Mouse (Mus musculus) thymus, adult 18-20 months (tissue): Measurements from ENCODE around the gene Morn4.

Source experiments
- DNase-seq, 2 experiments: peaks; one replicate each; pipeline ENCODE4 v3.0.0; 2022; ENCODE audit warnings: mixed read lengths in 2 of 2

Gene Morn4

GRCm38 (mm10) chr19:42086166-42086565, at the start of gene Morn4:
Morn4 (minus strand) TSS chr19:42086357.
- no peak for DNase-seq

- no peak for DNase-seq
Measured at GRCm38 (mm10) chr19:42135070-42135469, 48.9 kb upstream of the Morn4 start.

DNA sequence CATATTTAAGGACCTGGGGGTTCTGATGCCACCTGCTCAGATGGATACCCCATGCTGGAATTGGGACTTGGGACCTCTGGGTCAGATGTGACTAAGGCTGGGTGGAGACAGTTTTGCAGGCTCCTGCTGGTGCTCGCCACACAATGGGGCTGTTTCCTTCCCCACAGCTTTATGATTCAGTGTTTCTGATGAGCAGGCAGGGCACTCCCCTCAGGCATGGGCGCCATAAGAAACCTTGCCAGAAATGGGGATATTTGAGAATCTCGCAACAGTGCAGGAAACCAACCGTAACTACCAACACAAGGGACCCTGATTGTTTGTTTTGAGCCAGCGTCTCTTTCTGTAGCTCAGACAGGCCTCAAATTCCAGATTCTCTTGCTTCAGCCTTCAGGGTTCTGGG, 44.9 kb upstream of the Morn4 start:
- DNase-seq, result no peak

- no peak for DNase-seq
Measured at GRCm38 (mm10) chr19:42130294-42130606, 44.1 kb upstream of the Morn4 start.

- no peak for DNase-seq
Measured at GRCm38 (mm10) chr19:42129509-42130293, 43.5 kb upstream of the Morn4 start.

- DNase-seq, result peak; percentile 95 to 97
Measured at GRCm38 (mm10) chr19:42128787-42129508, 42.8 kb upstream of the Morn4 start, which contains the start of gene Avpi1. Avpi1 (minus strand) TSS chr19:42129059.

GRCm38 (mm10) chr19:42128052-42128740, 42.0 kb upstream of the Morn4 start:
- DNase-seq, result no peak

DNA sequence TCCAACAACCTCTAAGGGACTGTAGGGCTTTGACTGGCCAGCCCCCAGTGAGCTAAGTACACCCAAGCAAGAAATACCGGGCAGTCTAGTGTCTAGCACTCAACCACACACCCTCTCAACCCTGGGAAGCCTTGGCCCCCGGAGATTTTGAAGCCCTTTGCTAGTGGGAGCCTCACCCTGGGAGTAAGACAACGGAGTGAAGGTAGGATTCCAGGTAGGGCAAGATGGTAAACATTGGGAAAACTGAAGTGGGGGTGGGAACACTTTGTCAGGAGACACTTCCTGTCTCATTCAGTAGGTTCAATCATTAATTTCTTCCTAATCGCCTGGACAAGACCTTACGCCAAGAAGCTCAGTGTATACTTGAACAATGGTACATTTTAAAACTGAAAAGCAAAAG, 40.9 kb upstream of the Morn4 start:
- no peak for DNase-seq

GRCm38 (mm10) chr19:42126219-42126605, 40.1 kb upstream of the Morn4 start:
- no peak for DNase-seq

DNA sequence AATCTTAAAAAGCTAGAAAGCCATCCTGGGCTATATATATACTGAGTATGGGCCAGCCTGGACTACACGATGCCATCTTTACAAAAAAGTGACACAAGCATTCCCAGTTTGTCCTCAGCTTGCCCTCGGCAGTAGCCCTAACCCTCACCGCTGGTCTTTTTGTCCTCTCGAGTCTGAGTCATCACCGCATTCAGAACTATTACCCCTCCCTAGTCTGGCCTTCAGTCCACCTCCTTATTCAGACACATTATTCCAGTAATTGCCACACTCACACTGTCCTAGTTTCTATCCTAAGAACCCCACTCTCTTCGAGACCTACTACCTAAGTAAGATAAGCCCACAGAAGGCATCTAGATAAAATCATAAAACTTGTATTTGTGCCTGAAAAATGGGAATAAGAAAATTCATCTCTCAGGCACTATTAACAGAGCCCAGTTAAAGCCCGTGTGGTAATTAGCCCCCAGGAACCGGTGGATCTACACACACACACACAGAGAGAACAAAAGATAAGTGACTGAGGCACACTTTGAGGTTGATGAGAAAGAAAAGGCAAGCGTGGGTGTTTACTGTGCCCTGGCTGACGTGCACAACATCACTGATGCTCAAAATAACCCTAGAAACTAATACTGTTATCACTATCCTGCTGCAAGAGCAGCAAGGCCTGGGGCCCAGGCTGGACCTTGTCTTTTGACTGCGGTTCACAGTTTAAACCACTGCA, 39.5 kb upstream of the Morn4 start:
- no peak for DNase-seq

GRCm38 (mm10) chr19:42124684-42125083, 38.5 kb upstream of the Morn4 start:
- DNase-seq, result no peak

- no peak for DNase-seq
Measured at GRCm38 (mm10) chr19:42120451-42120850, 34.3 kb upstream of the Morn4 start.

GRCm38 (mm10) chr19:42118596-42118995, 32.4 kb upstream of the Morn4 start:
- DNase-seq, result no peak

- DNase-seq, result no peak
Measured at GRCm38 (mm10) chr19:42118142-42118541, 32.0 kb upstream of the Morn4 start.

DNA sequence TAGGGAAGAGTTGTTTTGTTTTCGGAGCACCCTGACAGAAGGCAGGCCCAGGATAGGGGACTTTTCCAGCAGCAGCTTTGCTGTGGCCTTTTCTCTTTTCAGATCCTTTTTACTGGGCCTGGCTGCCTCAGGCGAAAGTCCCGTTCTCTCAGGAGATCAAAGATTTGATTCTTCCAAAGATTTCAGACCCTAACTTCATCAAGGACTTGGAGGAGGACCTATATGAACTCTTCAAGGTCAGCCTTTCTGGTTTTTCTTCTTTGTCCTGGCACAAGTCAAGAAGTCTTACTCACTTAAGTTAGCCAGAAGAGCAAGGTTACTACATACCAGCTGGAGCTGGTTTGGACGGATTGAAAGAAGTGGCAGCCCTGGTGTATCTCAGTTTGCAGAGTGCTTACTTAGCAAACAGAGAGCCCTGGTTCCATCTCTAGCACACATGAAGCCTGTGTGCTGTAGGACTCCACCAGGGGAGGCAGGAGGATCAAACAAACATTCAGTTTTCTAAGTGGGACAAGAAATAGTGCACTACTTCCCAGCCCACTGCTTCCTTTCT, 29.7 kb upstream of the Morn4 start:
- DNase-seq, result no peak

DNA sequence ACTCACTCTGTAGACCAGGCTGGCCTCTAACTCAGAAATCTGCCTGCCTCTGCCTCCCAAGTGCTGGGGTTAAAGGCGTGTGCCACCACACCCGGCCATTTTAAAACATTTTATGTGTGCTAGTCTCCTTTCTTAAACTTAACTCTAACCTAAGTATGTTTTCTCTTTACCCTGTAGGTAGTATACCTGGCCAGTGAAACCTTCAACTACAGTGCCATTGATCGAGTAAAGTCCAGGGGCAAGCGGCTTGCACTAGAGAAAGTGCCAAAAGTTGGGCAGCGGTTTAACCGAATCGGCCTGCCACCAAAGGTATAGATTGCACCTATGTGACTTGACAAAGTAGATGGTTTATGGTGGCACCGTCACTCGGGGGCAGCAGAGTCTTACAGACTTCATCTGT, 18.5 kb upstream of the Morn4 start:
- DNase-seq, result no peak

GRCm38 (mm10) chr19:42099406-42099805, 13.2 kb upstream of the Morn4 start:
- DNase-seq, result no peak

GRCm38 (mm10) chr19:42090637-42091141, 4.5 kb upstream of the Morn4 start:
- DNase-seq, result peak; percentile 41 to 48

DNA sequence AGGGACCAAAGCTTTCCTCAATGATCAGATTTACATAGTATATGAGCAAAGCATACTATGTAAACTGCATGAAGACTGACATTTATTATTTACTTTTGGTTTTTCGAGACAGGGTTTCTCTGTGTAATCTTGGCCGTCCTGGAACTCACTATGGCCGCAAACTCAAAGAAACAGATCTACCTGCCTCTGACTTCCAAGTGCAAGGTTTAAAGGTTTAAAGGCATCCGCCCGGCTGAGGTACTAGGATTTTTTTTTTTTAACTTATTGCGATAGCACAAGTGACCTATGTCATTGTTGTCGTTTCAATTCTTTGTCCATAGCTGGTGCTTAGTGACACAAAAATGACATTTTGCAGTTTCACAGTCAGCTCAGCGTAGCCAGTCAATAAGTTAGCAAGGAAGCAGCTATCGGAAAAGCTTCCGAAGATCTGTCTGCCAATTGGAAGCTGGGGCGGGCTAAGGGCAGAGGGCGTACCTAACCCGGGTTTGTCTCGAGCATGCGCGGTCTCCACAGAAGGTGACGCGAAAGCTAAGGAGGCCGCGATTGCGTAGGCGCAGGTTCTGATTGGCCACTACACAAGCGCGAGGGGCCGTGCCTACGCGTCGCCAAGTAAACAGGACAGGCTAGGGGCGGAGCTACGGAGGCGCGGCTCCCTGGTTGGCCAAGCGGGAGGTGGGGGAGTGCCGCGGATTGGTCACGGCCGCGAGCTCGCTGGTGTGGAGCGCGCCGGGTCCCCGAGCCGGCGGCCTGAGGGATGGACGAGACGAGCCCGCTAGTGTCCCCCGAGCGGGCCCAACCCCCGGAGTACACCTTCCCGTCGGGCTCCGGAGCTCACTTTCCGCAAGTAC, 3.8 kb upstream of the Morn4 start, which contains the start of gene Pi4k2a:
Pi4k2a (plus strand) TSS at position 723 of the 848 bp plus-strand sequence.
- peak; percentile 100 for DNase-seq

DNA sequence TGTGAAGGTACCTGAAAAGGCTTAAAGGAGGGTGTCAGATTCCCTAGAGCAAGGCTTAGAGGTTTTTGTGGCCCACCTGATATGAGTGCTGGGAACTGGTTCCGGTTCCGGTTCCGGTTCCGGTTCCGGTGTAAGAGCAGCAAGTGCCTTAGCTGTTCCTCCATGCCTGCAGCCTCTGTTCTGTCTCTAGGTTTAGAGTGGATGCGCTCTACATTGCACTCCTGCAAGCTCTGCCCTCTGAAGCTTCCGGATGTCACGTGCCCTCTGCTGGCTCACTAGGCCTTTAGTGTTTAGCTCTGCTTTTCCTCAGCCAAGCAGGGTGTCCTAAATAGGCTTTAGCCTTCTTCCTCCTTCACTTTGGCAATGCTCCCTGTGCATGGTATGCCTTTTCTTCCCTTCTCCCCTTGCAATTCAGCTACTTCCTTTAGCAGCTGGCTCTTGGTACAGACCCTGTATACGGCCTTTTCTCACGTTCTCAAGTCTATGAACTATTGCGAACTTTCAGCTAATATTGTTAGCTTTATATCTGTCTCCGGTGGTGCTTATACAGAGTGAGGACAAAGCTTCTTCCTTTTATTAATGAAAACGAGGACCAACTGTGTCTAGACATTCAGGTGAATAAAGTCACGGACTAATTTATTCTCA, 3.1 kb upstream of the Morn4 start:
- DNase-seq, result peak; percentile 68 to 76

GRCm38 (mm10) chr19:42085690-42086089, 467 bp downstream of the Morn4 start:
- DNase-seq, result no peak
